Mouse (Mus musculus) stomach, postnatal 0 days (tissue): ENCODE results near the gene Apoe. TPM values are rescaled to one million over a fixed set of nuclear protein-coding genes. Genes with fewer than 3 reads are reported as not detected.

Experiments used
- ATAC-seq: fragments of 200-750 bp; cut with Nextera tagmentation; 2 replicates; pipeline ENCODE4 v1.8.0; 2017; ENCODE audit not compliant: low FRiP score, low TSS enrichment
- DNase-seq: peaks from one replicate; pipeline ENCODE4 v3.0.0-alpha.2; 2016; ENCODE audit warnings: low spot score
- H3K27ac ChIP-seq: fragments of 300-500 bp; sonication (generic); replicated peaks from 2 replicates; pipeline ENCODE4 v1.5.1; 2014; ENCODE audit warnings: mild to moderate bottlenecking, control low read depth
- H3K27me3 ChIP-seq: fragments of 300-500 bp; sonication (generic); 2 replicates; pipeline ENCODE4 v1.6.1; 2014; ENCODE audit warnings: low read length; ENCODE audit not compliant: control insufficient read depth, insufficient read depth
- H3K36me3 ChIP-seq: fragments of 300-500 bp; sonication (generic); 2 replicates; pipeline ENCODE4 v1.6.1; 2014; ENCODE audit warnings: low read length, mixed read lengths; ENCODE audit not compliant: control insufficient read depth, insufficient read depth
- H3K4me1 ChIP-seq: fragments of 300-500 bp; sonication (generic); replicated peaks from 2 replicates; pipeline ENCODE4 v1.6.1; 2014; ENCODE audit warnings: antibody characterized with exemption; ENCODE audit not compliant: control insufficient read depth, insufficient read depth
- H3K4me2 ChIP-seq: fragments of 300-500 bp; sonication (generic); replicated peaks from 2 replicates; pipeline ENCODE4 v1.6.1; 2014; ENCODE audit warnings: low read depth, mild to moderate bottlenecking, control low read depth, moderate library complexity
- H3K4me3 ChIP-seq: fragments of 300-500 bp; sonication (generic); 2 replicates; pipeline ENCODE4 v1.5.1; 2014; ENCODE audit warnings: low read depth, low read length, control low read depth
- H3K9ac ChIP-seq: fragments of 300-500 bp; sonication (generic); 2 replicates; pipeline ENCODE4 v1.6.1; 2014; ENCODE audit warnings: mild to moderate bottlenecking, low read length, control low read depth, mixed read lengths
- H3K9me3 ChIP-seq: fragments of 300-500 bp; sonication (generic); 2 replicates; pipeline ENCODE4 v1.6.1; 2016; ENCODE audit warnings: low read length; ENCODE audit not compliant: control insufficient read depth
- CTCF ChIP-seq: IDR thresholded peaks from 2 replicates; pipeline ENCODE4 v1.5.1; 2016; ENCODE audit warnings: antibody characterized with exemption, low read depth, mild to moderate bottlenecking, moderate library complexity
- EP300 ChIP-seq: optimal IDR thresholded peaks from 2 replicates; pipeline ENCODE3; 2016; ENCODE audit warnings: antibody characterized with exemption
- WGBS: fragments of 180-500 bp; shearing (Covaris S2); extraction: QIAGEN DNeasy Blood & Tissue Kit; methylation state at CpG from one replicate; pipeline ENCODE4 v1.1.7; 2014; 5-methylcytosine and 5-hydroxymethylcytosine counted together
- polyA plus RNA-seq: library from polyadenylated mRNA; unstranded; fragments of >200 nt; fragmentation: Nextera tagmentation; extraction: Ambion mirVana; gene quantifications from 2 replicates; pipeline ENCODE4 v1.2.1, GENCODE M21; 2015

Apoe gene
- polyA plus RNA-seq, 1 experiment from 2014 or later = 383 TPM

GRCm38 (mm10) chr7:19717346-19717745 is 18.4 kb upstream of the Apoe start:
- H3K27me3 ChIP-seq = no peaks in the 10 kb centered on the region
- H3K4me1 ChIP-seq = no peaks in the 10 kb centered on the region; the same call in 1 of the 2 replicates
- DNase-seq (no peak), ATAC-seq (no peak)
- peaks cover 9% of the 10 kb centered on the region for H3K36me3 ChIP-seq
- H3K9me3 ChIP-seq = peaks cover 6% of the 10 kb centered on the region; the same call in 1 of the 2 replicates
- no peak overlapping the region for H3K4me2 ChIP-seq
- no peak overlapping the region for H3K4me3 ChIP-seq
- WGBS = 83% methylated on average over 4 of the region's 4 CpGs
- no peak for TF ChIP-seq EP300
- no peak for TF ChIP-seq CTCF
- H3K27ac ChIP-seq = no peak overlapping the region
- no peak overlapping the region for H3K9ac ChIP-seq

DNA sequence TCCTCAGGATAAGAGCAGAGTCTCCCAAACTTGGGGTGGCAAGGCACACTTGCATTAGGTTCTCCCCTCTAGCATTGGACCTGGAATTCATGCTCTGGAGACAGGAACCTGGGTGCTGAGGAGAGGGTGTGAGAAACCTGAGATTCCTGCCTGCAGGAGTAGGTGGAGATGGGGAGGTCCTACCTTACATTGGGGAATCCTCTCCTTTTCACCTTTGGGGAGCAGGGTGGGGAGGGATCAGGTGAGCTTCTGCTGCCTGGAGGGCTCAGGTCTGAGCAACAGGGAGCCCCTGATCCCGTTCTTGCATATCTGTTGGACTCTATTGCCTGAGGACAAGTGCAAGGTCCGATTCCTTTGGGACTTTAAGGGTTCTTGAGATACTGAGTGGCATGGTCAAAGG is 17.8 kb upstream of the Apoe start:
- no peak for DNase-seq
- 81% methylated on average over 2 of the region's 2 CpGs for WGBS
- Histone ChIP-seq H3K9me3 (peaks cover 6% of the 10 kb centered on the region; the same call in 1 of the 2 replicates), H3K9ac (no peak overlapping the region), H3K36me3 (peaks cover 12% of the 10 kb centered on the region), H3K27ac (no peak overlapping the region; the same call in 1 of the 2 replicates), H3K4me1 (no peaks in the 10 kb centered on the region; the same call in 1 of the 2 replicates), H3K27me3 (no peaks in the 10 kb centered on the region), H3K4me2 (no peak overlapping the region), H3K4me3 (no peak overlapping the region)
- ATAC-seq = no peak
- TF ChIP-seq EP300 (no peak), CTCF (no peak)

- peaks cover 15% of the 10 kb centered on the region for H3K36me3 ChIP-seq
- WGBS = 5% methylated on average over 18 of the region's 18 CpGs
- no peaks in the 10 kb centered on the region; the same call in 1 of the 2 replicates for H3K4me1 ChIP-seq
- ATAC-seq = no peak
- DNase-seq = no peak
- peaks cover 2% of the 10 kb centered on the region; the same call in 1 of the 2 replicates for H3K9me3 ChIP-seq
- peak overlapping the region; percentile 47 for H3K4me2 ChIP-seq
- no peaks in the 10 kb centered on the region for H3K27me3 ChIP-seq
- H3K4me3 ChIP-seq = peak overlapping the region; percentile 22
- H3K27ac ChIP-seq = peak overlapping the region; percentile 83
- no peak overlapping the region for H3K9ac ChIP-seq
- TF ChIP-seq CTCF = no peak
- TF ChIP-seq EP300 = peak; percentile 42
These were observed 17.2 kb upstream of the Apoe start for GRCm38 (mm10) chr7:19716055-19716682.

- peak within 1 kb of the TSS; percentile 94 for H3K9ac ChIP-seq
- no peaks in the 10 kb centered on the region for H3K27me3 ChIP-seq
- peak within 1 kb of the TSS; percentile 83 for H3K27ac ChIP-seq
- peak; percentile 99 for ATAC-seq
- no peaks in the 10 kb centered on the region; the same call in 1 of the 2 replicates for H3K4me1 ChIP-seq
- no peak for TF ChIP-seq EP300
- TF ChIP-seq CTCF = no peak
- WGBS = under 1% methylated on average over 56 of the region's 59 CpGs
- H3K4me3 ChIP-seq = peak within 1 kb of the TSS; percentile 92
- DNase-seq = peak; percentile 99
- H3K36me3 ChIP-seq = peaks cover 19% of the 10 kb centered on the region
- H3K4me2 ChIP-seq = peak within 1 kb of the TSS; percentile 97
- H3K9me3 ChIP-seq = no peaks in the 10 kb centered on the region
These were observed 16.5 kb upstream of the Apoe start, which contains the start of gene Tomm40 for GRCm38 (mm10) chr7:19715239-19716054. Gene Tomm40 (minus strand): TSS chr7:19715438.

- peak; percentile 35 for DNase-seq
These were observed 15.8 kb upstream of the Apoe start for GRCm38 (mm10) chr7:19714836-19715235.

More at GRCm38 (mm10) chr7:19714836-19715235, 15.8 kb upstream of the Apoe start:
- Histone ChIP-seq H3K4me2 (peak overlapping the region; percentile 97), H3K9me3 (no peaks in the 10 kb centered on the region), H3K9ac (peak overlapping the region; percentile 94), H3K4me1 (no peaks in the 10 kb centered on the region; the same call in 1 of the 2 replicates), H3K36me3 (peaks cover 21% of the 10 kb centered on the region), H3K4me3 (peak overlapping the region; percentile 92), H3K27ac (peak overlapping the region; percentile 80), H3K27me3 (no peaks in the 10 kb centered on the region)
- no peak for TF ChIP-seq EP300
- no peak for TF ChIP-seq CTCF
- ATAC-seq = no peak; the same call in 1 of the 2 replicates
- 0% methylated on average over 39 of the region's 39 CpGs for WGBS
